Mouse (Mus musculus) heart, embryonic 11.5 days (tissue): Measurements from ENCODE around the gene Emc9. TPM values are rescaled to one million over a fixed set of nuclear protein-coding genes. Genes with fewer than 3 reads are reported as not detected.

Source experiments
- ATAC-seq: fragments of 200-750 bp; cut with Nextera tagmentation; replicated peaks from 2 replicates; pipeline ENCODE4 v1.8.0; 2017; ENCODE audit warnings: moderate library complexity; ENCODE audit not compliant: insufficient number of reproducible peaks, low FRiP score, low TSS enrichment
- H3K27ac ChIP-seq: fragments of 300-500 bp; sonication (generic); 2 replicates; pipeline ENCODE4 v1.5.1; 2014; ENCODE audit warnings: mild to moderate bottlenecking, low read depth, low read length
- H3K27me3 ChIP-seq: fragments of 300-500 bp; sonication (generic); 2 replicates; pipeline ENCODE4 v1.6.1; 2014; ENCODE audit warnings: mild to moderate bottlenecking, low read length, mixed read lengths; ENCODE audit not compliant: control insufficient read depth, insufficient read depth
- H3K36me3 ChIP-seq: fragments of 300-500 bp; sonication (generic); 2 replicates; pipeline ENCODE4 v1.6.1; 2014; ENCODE audit warnings: mild to moderate bottlenecking, low read length, moderate library complexity, mixed read lengths; ENCODE audit not compliant: control insufficient read depth, insufficient read depth
- H3K4me1 ChIP-seq: fragments of 300-500 bp; sonication (generic); 2 replicates; pipeline ENCODE4 v1.6.1; 2014; ENCODE audit warnings: low read length; ENCODE audit not compliant: control insufficient read depth, insufficient read depth
- H3K4me2 ChIP-seq: fragments of 300-500 bp; sonication (generic); 2 replicates; pipeline ENCODE4 v1.6.1; 2014; ENCODE audit warnings: mild to moderate bottlenecking, moderate library complexity
- H3K4me3 ChIP-seq: fragments of 300-500 bp; sonication (generic); 2 replicates; pipeline ENCODE4 v1.5.1; 2014; ENCODE audit warnings: low read depth, low read length
- H3K9ac ChIP-seq: fragments of 300-500 bp; sonication (generic); 2 replicates; pipeline ENCODE4 v1.6.1; 2014; ENCODE audit warnings: mild to moderate bottlenecking, low read depth, low read length, moderate library complexity
- H3K9me3 ChIP-seq: fragments of 300-500 bp; sonication (generic); replicated peaks from 2 replicates; pipeline ENCODE4 v1.6.1; 2016; ENCODE audit warnings: low read length; ENCODE audit not compliant: control insufficient read depth
- WGBS: fragments of 180-500 bp; shearing (Covaris S2); extraction: QIAGEN DNeasy Blood & Tissue Kit; methylation state at CpG from one replicate; pipeline ENCODE4 v1.1.7; 2014; ENCODE audit not compliant: insufficient replicate concordance; 5-methylcytosine and 5-hydroxymethylcytosine counted together
- polyA plus RNA-seq: library from polyadenylated mRNA; unstranded; fragments of >200 nt; fragmentation: Nextera tagmentation; extraction: Ambion mirVana; gene quantifications from 2 replicates; pipeline ENCODE4 v1.2.1, GENCODE M21; 2014

Gene Emc9
- polyA plus RNA-seq, 1 experiment from 2014 or later = 20.0 TPM

DNA sequence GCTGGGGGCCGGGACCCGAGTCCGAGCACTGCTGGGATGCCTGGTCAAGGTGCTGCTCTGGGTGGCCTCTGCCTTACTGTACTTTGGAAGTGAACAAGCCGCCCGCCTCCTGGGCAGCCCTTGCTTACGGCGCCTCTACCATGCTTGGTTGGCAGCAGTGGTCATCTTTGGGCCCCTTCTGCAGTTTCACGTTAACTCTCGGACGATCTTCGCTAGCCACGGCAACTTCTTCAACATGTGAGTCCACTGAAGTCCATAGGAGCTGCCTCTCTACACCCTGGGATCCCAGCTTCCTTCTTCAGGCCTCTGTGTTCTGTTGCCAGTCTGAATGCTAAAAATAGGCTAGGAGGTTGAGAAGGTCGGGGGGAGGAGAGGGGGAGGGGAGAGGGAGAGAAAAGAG, 9.4 kb downstream of the Emc9 start:
- H3K27ac ChIP-seq = peak overlapping the region; percentile 98
- 49% methylated on average over 13 of the region's 13 CpGs for WGBS
- no peaks in the 10 kb centered on the region for H3K27me3 ChIP-seq
- H3K9ac ChIP-seq = peak overlapping the region; percentile 81
- H3K36me3 ChIP-seq = peaks cover 8% of the 10 kb centered on the region; the same call in 1 of the 2 replicates
- H3K9me3 ChIP-seq = no peaks in the 10 kb centered on the region
- H3K4me2 ChIP-seq = peak overlapping the region; percentile 68
- peak overlapping the region; percentile 39 for H3K4me3 ChIP-seq
- no peak for ATAC-seq
- H3K4me1 ChIP-seq = peaks cover 25% of the 10 kb centered on the region

DNA sequence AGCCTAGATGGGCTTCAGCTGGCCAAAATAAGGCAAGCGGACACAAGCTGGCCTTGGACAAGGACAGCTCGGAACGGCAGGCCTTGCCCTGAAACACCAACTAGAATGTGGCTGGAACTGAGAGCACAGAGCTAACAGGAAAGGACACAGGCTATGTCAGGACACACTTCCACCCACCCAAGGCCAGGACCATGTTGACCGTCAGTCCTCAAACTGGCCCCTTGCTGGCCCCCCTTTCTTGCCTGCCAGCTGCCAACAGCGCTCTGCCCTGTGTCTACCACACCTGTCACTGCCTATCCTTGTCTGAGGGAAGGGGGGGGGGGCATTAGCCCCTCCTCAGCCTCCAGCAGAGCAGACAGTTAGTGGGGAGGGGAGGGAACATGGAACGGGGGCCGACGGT, 9.8 kb downstream of the Emc9 start, which contains the start of gene Fitm1:
Gene Fitm1 (plus strand): TSS at position 316 of the 400 bp plus-strand sequence.
- peak; percentile 62 for ATAC-seq

DNA sequence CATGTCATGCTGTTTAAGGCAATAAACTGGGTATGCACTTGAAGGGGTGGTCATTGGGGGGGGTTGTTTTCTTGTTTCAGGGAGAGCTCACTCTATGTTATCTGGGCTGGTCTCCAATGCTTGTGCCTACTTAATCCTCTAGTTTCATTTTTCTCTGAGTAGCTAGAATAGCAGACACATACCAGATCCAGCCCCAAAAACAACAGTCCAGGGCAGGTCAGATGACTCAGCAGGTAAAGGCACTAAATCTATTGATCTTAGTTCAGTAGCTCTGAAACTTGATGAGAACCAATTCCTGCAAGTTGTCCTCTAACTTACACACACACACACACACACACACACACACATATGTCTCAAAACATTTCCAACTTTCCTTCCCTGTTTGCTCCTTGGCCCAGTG, 13.3 kb downstream of the Emc9 start:
- H3K27ac ChIP-seq = no peak overlapping the region
- H3K4me1 ChIP-seq = peaks cover 18% of the 10 kb centered on the region
- H3K9ac ChIP-seq = no peak overlapping the region
- no peaks in the 10 kb centered on the region for H3K27me3 ChIP-seq
- no peaks in the 10 kb centered on the region for H3K9me3 ChIP-seq
- H3K4me2 ChIP-seq = no peak overlapping the region
- no peak overlapping the region for H3K4me3 ChIP-seq
- peaks cover 16% of the 10 kb centered on the region for H3K36me3 ChIP-seq
- no peak for ATAC-seq

More for the DNA sequence above, 9.8 kb downstream of the Emc9 start, which contains the start of gene Fitm1:
- peak within 1 kb of the TSS; percentile 39 for H3K4me3 ChIP-seq
- no peaks in the 10 kb centered on the region for H3K9me3 ChIP-seq
- H3K27ac ChIP-seq = peak within 1 kb of the TSS; percentile 98
- H3K36me3 ChIP-seq = peaks cover 6% of the 10 kb centered on the region; the same call in 1 of the 2 replicates
- WGBS = 41% methylated on average over 8 of the region's 8 CpGs
- peaks cover 27% of the 10 kb centered on the region for H3K4me1 ChIP-seq
- H3K4me2 ChIP-seq = peak within 1 kb of the TSS; percentile 68
- H3K9ac ChIP-seq = peak within 1 kb of the TSS; percentile 81
- H3K27me3 ChIP-seq = no peaks in the 10 kb centered on the region

DNA sequence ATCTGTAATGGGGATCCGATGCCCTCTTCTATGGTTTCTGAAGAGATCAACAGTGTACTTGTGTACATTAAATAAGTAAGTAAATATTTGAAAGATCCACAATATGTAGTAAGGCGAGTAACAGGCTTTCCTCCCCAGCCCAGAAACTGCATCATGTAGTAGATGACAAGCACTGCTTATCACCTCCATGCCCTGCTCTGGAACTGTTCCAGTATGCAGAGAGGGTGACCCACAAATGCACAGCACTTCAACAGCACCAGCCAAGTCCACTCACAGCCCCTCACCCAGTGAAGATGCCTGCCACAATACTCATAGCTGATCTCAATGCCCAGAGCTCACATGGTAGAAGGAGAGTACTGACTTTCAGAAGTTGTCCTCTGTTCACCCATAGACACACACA, 14.5 kb downstream of the Emc9 start:
- WGBS = 85% methylated on average over 2 of the region's 2 CpGs
- no peak overlapping the region for H3K4me3 ChIP-seq
- H3K27ac ChIP-seq = no peak overlapping the region
- H3K4me1 ChIP-seq = peaks cover 9% of the 10 kb centered on the region
- peaks cover 25% of the 10 kb centered on the region for H3K36me3 ChIP-seq
- H3K9ac ChIP-seq = no peak overlapping the region
- H3K9me3 ChIP-seq = no peaks in the 10 kb centered on the region
- no peak for ATAC-seq
- no peaks in the 10 kb centered on the region for H3K27me3 ChIP-seq
- no peak overlapping the region for H3K4me2 ChIP-seq

DNA sequence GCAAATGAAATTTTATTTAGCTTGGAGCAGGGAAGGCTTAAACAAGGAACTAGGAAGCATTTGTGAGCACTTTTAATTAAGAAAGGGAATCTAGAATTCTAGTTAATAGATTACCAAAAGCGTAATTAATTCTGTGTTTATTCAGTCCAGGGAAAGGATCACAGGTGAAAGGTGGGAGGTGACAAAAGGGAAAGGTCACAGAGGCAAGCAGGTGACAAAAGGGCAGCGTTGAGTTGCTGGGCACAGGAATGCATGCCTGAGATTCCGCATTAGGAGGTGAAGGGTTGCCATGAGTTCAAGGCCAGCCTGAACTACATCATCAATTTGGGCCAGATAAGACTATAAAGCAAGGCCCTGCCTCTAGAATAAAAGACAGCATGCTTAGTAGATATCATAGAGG, 17.6 kb downstream of the Emc9 start:
- Histone ChIP-seq H3K27ac (no peak overlapping the region), H3K9me3 (no peaks in the 10 kb centered on the region), H3K4me3 (no peak overlapping the region), H3K27me3 (no peaks in the 10 kb centered on the region), H3K4me1 (peaks cover 2% of the 10 kb centered on the region; the same call in 1 of the 2 replicates), H3K36me3 (peaks cover 35% of the 10 kb centered on the region), H3K4me2 (no peak overlapping the region), H3K9ac (no peak overlapping the region)
- WGBS = 81% methylated on average over 3 of the region's 3 CpGs
- ATAC-seq = no peak

DNA sequence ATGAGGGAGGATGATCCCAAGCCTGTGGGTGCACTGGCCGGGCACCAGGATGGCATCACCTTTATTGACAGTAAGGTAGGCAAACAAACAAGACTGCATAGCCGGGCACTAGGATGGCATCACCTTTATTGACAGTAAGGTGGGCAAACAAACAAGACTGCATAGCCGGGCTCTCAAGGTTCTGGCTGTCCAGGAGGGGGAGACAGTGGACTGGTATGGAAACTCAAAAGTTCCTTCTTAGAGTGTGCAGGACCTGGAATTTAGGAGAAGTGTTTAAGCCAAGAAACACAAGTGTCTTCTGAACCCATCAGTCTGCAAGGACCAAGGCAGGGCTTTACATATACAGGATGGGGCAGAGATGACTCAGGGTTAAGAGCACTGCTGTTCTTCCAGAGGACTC, 19.4 kb downstream of the Emc9 start:
- no peak overlapping the region for H3K4me2 ChIP-seq
- no peaks in the 10 kb centered on the region for H3K9me3 ChIP-seq
- peaks cover 35% of the 10 kb centered on the region for H3K36me3 ChIP-seq
- 78% methylated on average over 3 of the region's 3 CpGs for WGBS
- H3K9ac ChIP-seq = no peak overlapping the region
- no peak overlapping the region for H3K27ac ChIP-seq
- H3K4me3 ChIP-seq = no peak overlapping the region
- no peak for ATAC-seq
- peaks cover 15% of the 10 kb centered on the region for H3K4me1 ChIP-seq
- no peaks in the 10 kb centered on the region for H3K27me3 ChIP-seq

DNA sequence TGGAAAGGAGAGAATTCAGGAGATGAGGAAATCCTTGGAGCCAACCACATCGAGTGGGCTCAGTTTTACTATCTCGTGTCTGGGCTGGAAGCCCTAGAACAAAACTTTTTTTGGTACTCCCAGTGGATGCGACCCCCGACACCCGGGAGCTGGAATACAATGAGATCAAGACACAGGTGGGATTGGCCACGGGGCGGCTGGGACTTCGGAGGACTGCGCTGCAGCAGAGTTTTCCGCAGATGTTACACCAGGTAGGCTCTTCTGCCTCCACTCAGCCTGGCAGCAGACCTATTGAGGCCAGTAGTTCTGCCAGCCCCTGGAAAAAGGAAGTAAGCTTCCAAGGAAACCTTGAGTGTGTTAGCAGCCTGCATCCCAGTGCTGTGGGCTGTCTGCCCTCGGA, 21.9 kb downstream of the Emc9 start:
- no peak for ATAC-seq
- WGBS = 85% methylated on average over 11 of the region's 11 CpGs
- Histone ChIP-seq H3K9ac (no peak overlapping the region), H3K36me3 (peaks cover 26% of the 10 kb centered on the region), H3K9me3 (no peaks in the 10 kb centered on the region), H3K27ac (no peak overlapping the region), H3K4me3 (no peak overlapping the region), H3K4me2 (no peak overlapping the region), H3K4me1 (peaks cover 13% of the 10 kb centered on the region), H3K27me3 (no peaks in the 10 kb centered on the region)

DNA sequence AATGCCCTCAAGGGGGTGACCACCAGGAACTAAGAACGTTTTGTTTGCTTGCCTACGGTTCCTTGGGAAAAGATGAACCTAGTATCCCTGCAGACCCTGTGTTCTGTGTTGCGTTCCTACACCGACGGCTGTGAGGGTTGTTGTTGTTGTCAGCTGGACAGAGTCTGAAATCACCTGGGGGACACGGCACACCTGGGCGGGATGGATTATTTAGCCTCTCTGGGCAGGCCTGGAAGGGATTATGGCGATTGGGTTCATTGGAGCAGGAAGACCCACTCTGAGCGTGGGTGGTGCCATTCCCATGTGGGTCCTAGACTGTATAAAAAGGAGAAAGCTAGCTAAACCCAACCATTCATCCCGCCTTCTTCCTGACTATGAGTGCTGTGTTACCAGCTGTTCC, 23.2 kb downstream of the Emc9 start:
- no peaks in the 10 kb centered on the region for H3K27me3 ChIP-seq
- no peak overlapping the region for H3K9ac ChIP-seq
- H3K9me3 ChIP-seq = no peaks in the 10 kb centered on the region
- no peak for ATAC-seq
- 83% methylated on average over 10 of the region's 10 CpGs for WGBS
- H3K4me2 ChIP-seq = peak overlapping the region; percentile 70; the same call in 1 of the 2 replicates
- no peak overlapping the region for H3K27ac ChIP-seq
- H3K4me1 ChIP-seq = peaks cover 13% of the 10 kb centered on the region
- no peak overlapping the region for H3K4me3 ChIP-seq
- peaks cover 20% of the 10 kb centered on the region for H3K36me3 ChIP-seq
